Mouse (Mus musculus): ENCODE results near the gene Slc7a11.

DNA sequence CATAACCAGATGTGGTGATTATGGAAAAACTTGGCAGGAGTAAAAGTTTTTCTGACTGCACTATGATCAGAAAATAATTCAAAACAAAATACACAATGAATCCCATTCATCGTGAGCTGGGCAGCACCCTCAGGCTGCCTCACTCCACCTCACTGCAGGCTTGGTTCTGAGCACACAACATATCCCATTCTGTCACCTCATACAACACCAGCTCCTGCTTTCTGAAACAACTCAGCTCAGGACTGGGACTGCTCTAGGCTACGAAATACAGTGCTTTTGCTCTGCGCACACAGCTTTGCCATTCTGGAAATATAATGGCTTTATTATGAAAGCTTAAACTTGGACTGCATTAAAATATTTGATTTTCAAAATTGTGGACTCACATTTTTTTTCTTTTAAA is 79.8 kb downstream of the Slc7a11 start:
- TF ChIP-seq CTCF (IDR thresholded peaks at IDR 0.05) (no peak), EP300 (IDR thresholded peaks at IDR 0.05) (no peak)
